Mouse (Mus musculus) adrenal gland, postnatal 0 days (tissue): ENCODE measurements around the gene Mboat1. TPM values are rescaled to one million over a fixed set of nuclear protein-coding genes. Genes with fewer than 3 reads are reported as not detected.

ENCODE experiments used
- polyA plus RNA-seq: library from polyadenylated mRNA; unstranded; fragments of >200 nt; fragmentation: Nextera tagmentation; extraction: Ambion mirVana; gene quantifications from 2 replicates; pipeline ENCODE4 v1.2.1, GENCODE M21; 2015

Mboat1 gene
- polyA plus RNA-seq = 6.0 and 11.4 TPM in 2 replicates

DNA sequence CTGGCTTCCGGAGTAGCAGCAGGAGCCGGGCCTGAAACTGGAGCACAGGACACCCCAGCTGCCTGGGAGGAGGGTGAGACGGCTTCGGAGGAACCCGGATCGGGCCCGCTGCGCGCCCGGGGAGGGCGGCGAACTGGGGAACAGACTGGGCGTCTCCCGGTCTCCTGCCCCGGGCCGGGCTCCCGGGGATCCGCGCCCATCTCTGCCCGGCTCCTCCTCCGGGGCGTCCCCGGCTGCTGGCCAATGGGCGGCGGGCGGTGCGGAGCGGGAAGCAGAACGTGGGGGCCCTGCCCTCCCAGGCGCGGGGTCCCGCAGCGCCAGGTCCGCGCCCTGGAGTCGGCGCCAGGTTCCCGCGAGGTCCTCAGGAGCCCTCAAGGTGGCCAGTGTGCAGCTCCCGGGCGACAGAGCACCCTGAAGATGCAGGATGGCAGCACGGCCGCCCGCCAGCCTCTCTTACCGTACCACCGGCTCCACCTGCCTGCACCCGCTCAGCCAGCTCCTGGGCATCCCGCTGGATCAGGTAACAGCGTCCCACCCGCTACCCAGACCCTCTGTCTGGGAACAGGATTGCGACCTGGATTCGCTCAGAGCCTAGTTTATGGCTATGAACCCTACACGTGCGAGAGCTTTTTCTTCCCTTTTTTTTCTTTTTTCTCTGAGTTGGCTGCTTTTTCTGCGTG, at the start of gene Mboat1:
Gene Mboat1, plus strand, starts transcription at position 247 of the 680 bp plus-strand sequence.

Other genes starting within 250 kb of the Mboat1 start
- gene E2f3, start 150.4 kb upstream of the Mboat1 start, polyA plus RNA-seq = 2.6 and 4.7 TPM in 2 replicates
- gene Agtr1a, start 200.0 kb downstream of the Mboat1 start, polyA plus RNA-seq = 55.4 and 100 TPM in 2 replicates